Mouse (Mus musculus): ENCODE measurements around the gene Olfr457. TPM values are rescaled to one million over a fixed set of nuclear protein-coding genes. Genes with fewer than 3 reads are reported as not detected.
"Not testable (repeated sequence)": the region's sequence is repeated elsewhere in the genome, so short reads cannot be mapped to it uniquely, and the experiment has no call there.

The Olfr457 gene
- polyA plus RNA-seq (2015; fragmentation: Nextera tagmentation; extraction: Ambion mirVana) = not detected in 2 replicates

DNA sequence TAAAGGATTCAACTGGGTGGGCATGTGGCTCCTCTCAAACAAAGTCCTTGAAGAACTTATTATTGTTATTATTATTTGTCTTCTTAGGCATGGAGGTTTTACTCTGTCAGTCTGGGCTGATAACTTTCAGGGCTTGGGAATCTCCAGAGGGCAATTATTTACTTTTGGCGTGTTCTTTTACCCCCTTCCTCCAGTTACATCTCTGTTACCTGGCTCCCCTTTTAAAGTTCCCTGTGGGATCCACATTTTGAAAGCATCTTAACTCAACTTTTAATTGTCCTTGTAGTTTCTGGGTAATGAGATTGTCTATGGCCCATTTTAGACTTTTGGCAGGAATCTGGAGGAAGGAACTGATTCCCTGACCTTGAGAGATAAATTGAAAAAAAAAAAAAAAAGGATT is at the start of gene Olfr457:
TSS of gene Olfr457 (minus strand) at position 101 of the 400 bp plus-strand sequence.
- Histone ChIP-seq H3K36me3 (ENCODE audit: poor library complexity, severe bottlenecking) (no peaks in the 10 kb centered on the region), H3K9ac (no peak within 1 kb of the TSS), H3K4me1 (no peaks in the 10 kb centered on the region), H3K27me3 (no peaks in the 10 kb centered on the region), H3K27ac (no peak within 1 kb of the TSS), H3K4me3 (no peak within 1 kb of the TSS), H3K4me2 (no peak within 1 kb of the TSS), H3K9me3 (replicated peaks) (no peaks in the 10 kb centered on the region)
- no peak for ATAC-seq
- 96% methylated on average over 1 of the region's 1 CpGs for WGBS

GRCm38 (mm10) chr6:42513461-42513860 is 37.3 kb upstream of the Olfr457 start:
- Histone ChIP-seq H3K4me2 (no peak overlapping the region), H3K36me3 (ENCODE audit: poor library complexity, severe bottlenecking) (no peaks in the 10 kb centered on the region), H3K27me3 (no peaks in the 10 kb centered on the region), H3K9me3 (replicated peaks) (no peaks in the 10 kb centered on the region), H3K9ac (no peak overlapping the region), H3K4me1 (no peaks in the 10 kb centered on the region), H3K27ac (no peak overlapping the region), H3K4me3 (no peak overlapping the region)
- 87% methylated on average over 1 of the region's 1 CpGs for WGBS
- no peak for ATAC-seq

GRCm38 (mm10) chr6:42509311-42509710 is 33.2 kb upstream of the Olfr457 start:
- Histone ChIP-seq H3K4me3 (no peak overlapping the region), H3K4me1 (no peaks in the 10 kb centered on the region), H3K4me2 (no peak overlapping the region), H3K27me3 (no peaks in the 10 kb centered on the region), H3K36me3 (ENCODE audit: poor library complexity, severe bottlenecking) (no peaks in the 10 kb centered on the region), H3K9ac (no peak overlapping the region), H3K9me3 (replicated peaks) (no peaks in the 10 kb centered on the region), H3K27ac (no peak overlapping the region)
- ATAC-seq = no peak

DNA sequence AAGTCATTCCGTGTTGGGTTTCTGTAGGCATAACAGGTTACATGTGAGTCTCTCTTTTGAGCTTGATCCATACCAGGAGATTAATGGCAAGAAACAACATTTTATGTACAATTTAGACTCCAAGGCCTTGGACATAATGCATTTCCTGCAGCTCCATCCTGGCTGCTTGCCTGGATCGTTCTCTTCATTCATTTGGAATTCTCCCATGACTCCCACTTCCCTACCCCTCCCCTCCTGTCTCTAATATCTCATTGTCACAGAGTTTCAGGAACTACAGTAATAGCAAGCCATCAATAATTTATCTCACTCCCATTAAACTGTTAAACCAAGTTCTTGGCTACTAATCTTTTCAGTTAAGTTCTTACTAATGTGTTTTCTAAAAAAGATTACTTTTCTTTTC is 27.3 kb upstream of the Olfr457 start:
- Histone ChIP-seq H3K36me3 (ENCODE audit: poor library complexity, severe bottlenecking) (no peaks in the 10 kb centered on the region), H3K4me3 (no peak overlapping the region), H3K9me3 (replicated peaks) (no peaks in the 10 kb centered on the region), H3K9ac (no peak overlapping the region), H3K4me2 (no peak overlapping the region), H3K4me1 (no peaks in the 10 kb centered on the region), H3K27ac (no peak overlapping the region), H3K27me3 (no peaks in the 10 kb centered on the region)
- WGBS = 84% methylated on average over 2 of the region's 2 CpGs
- ATAC-seq = no peak

DNA sequence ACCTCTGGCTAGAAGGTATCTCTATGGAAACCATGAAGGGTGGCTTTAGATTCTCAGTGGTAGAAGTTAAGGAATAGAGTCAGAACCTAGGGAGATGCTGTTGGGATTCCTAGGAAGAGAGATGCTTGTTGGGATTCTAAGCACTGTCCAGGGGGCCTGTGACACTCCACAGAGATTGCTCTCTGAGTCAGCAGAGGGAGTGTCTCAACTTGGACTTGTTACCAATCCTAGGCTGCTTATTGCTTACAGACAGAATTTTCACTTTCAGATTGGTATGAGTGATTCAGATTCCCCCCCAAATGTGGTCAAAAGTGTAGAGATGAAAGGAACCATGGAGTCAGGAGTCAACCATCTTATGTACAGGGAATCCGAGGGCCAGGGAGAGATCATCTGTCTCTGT is 13.6 kb upstream of the Olfr457 start:
- no peaks in the 10 kb centered on the region for H3K36me3 ChIP-seq (ENCODE audit: poor library complexity, severe bottlenecking)
- H3K9ac ChIP-seq = no peak overlapping the region
- WGBS = 82% methylated on average over 1 of the region's 1 CpGs
- H3K4me1 ChIP-seq = no peaks in the 10 kb centered on the region
- H3K4me3 ChIP-seq = no peak overlapping the region
- no peaks in the 10 kb centered on the region for H3K27me3 ChIP-seq
- no peak overlapping the region for H3K27ac ChIP-seq
- no peak for ATAC-seq
- H3K4me2 ChIP-seq = no peak overlapping the region
- no peaks in the 10 kb centered on the region for H3K9me3 ChIP-seq (replicated peaks)

DNA sequence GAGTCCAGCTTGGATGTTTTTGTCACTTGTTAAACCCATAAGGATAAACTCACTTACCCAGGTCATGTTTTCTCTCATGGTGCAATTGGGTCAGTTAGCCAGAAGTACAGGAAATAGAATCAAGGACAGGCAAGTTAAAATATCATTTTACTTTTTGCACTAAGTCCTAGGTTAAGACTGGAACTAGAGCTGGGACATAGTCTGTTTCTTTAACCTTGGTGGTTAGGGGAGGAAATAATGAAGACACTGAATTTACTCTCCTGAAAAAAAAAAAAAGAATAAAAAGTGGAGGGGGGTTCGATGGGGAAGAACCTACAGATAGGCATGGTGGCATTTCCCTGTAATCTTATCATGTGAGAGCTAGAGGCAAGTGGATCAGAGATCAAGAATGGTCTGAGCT is 11.0 kb upstream of the Olfr457 start, which contains the start of gene Olfr456:
TSS of gene Olfr456 (minus strand) at position 101 of the 400 bp plus-strand sequence.
- Histone ChIP-seq H3K9me3 (replicated peaks) (no peaks in the 10 kb centered on the region), H3K4me1 (no peaks in the 10 kb centered on the region), H3K27me3 (no peaks in the 10 kb centered on the region), H3K9ac (no peak within 1 kb of the TSS), H3K4me2 (no peak within 1 kb of the TSS), H3K4me3 (no peak within 1 kb of the TSS), H3K27ac (no peak within 1 kb of the TSS), H3K36me3 (ENCODE audit: poor library complexity, severe bottlenecking) (no peaks in the 10 kb centered on the region)
- WGBS = 81% methylated on average over 1 of the region's 1 CpGs
- no peak for ATAC-seq

DNA sequence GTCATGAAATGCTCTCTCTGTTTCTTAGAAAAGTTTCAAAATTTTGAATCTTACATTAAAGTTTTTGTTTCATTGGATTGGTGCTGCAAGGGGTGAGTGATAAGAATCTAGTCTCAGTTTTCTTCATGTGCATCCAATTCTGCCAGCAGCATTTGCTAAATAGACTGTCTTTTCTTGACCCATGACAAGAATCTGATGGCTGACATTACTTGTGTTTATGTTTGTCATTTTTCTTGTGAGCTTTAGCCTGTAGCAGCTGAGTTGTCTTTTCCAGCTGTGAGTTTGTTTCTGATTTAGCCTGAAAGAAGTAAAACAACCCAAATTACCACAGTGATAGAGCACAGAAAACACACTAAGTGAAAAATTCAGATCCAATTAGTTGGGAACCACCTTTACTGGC is 8.5 kb upstream of the Olfr457 start:
- no peaks in the 10 kb centered on the region for H3K9me3 ChIP-seq (replicated peaks)
- no peak overlapping the region for H3K27ac ChIP-seq
- no peaks in the 10 kb centered on the region for H3K4me1 ChIP-seq
- H3K36me3 ChIP-seq (ENCODE audit: poor library complexity, severe bottlenecking) = no peaks in the 10 kb centered on the region
- H3K9ac ChIP-seq = no peak overlapping the region
- no peak for ATAC-seq
- H3K4me2 ChIP-seq = no peak overlapping the region
- H3K27me3 ChIP-seq = no peaks in the 10 kb centered on the region
- no peak overlapping the region for H3K4me3 ChIP-seq

- not testable (repeated sequence) for H3K4me2 ChIP-seq; H3K9ac ChIP-seq; H3K4me1 ChIP-seq; H3K27ac ChIP-seq; ATAC-seq; H3K4me3 ChIP-seq; H3K9me3 ChIP-seq (replicated peaks); H3K27me3 ChIP-seq; H3K36me3 ChIP-seq (ENCODE audit: poor library complexity, severe bottlenecking)
- WGBS = 95% methylated on average over 4 of the region's 4 CpGs
These were observed 4.8 kb downstream of the Olfr457 start for GRCm38 (mm10) chr6:42471298-42471697.

GRCm38 (mm10) chr6:42470542-42470941 is 5.6 kb downstream of the Olfr457 start:
- no peak overlapping the region for H3K4me2 ChIP-seq
- H3K4me1 ChIP-seq = no peaks in the 10 kb centered on the region
- no peak overlapping the region for H3K4me3 ChIP-seq
- no peak overlapping the region for H3K27ac ChIP-seq
- ATAC-seq = no peak
- no peaks in the 10 kb centered on the region for H3K36me3 ChIP-seq (ENCODE audit: poor library complexity, severe bottlenecking)
- no peaks in the 10 kb centered on the region for H3K27me3 ChIP-seq
- H3K9ac ChIP-seq = no peak overlapping the region
- WGBS = 87% methylated on average over 4 of the region's 4 CpGs
- H3K9me3 ChIP-seq (replicated peaks) = no peaks in the 10 kb centered on the region

DNA sequence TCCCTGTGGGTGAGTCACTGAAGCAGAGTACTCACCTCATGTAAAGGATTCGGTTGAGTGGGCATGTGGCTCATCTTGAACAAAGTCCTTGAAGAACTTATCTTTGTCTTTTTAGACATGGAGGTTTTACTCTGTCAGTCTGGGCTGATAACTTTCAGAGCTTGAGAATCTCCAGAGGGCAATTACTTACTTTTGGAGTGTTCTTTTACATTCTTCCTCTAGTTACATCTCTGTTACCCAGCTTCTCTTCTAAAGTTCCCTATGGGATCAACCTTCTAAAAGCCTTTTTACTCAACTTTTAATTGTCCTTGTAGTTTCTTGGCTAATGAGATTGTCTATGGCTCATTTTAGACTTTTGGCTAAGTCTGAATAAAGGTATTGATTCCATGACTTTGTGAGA is 11.0 kb downstream of the Olfr457 start, which contains the start of gene Olfr458:
TSS of gene Olfr458 (minus strand) at position 101 of the 400 bp plus-strand sequence.
- no peaks in the 10 kb centered on the region for H3K36me3 ChIP-seq (ENCODE audit: poor library complexity, severe bottlenecking)
- 91% methylated on average over 1 of the region's 1 CpGs for WGBS
- H3K9ac ChIP-seq = no peak within 1 kb of the TSS
- H3K4me3 ChIP-seq = no peak within 1 kb of the TSS
- no peaks in the 10 kb centered on the region for H3K9me3 ChIP-seq (replicated peaks)
- no peaks in the 10 kb centered on the region for H3K4me1 ChIP-seq
- H3K4me2 ChIP-seq = no peak within 1 kb of the TSS
- no peak within 1 kb of the TSS for H3K27ac ChIP-seq
- ATAC-seq = no peak
- H3K27me3 ChIP-seq = no peaks in the 10 kb centered on the region

GRCm38 (mm10) chr6:42447381-42447780 is 28.8 kb downstream of the Olfr457 start:
- H3K36me3 ChIP-seq (ENCODE audit: poor library complexity, severe bottlenecking) = no peaks in the 10 kb centered on the region
- no peaks in the 10 kb centered on the region for H3K9me3 ChIP-seq (replicated peaks)
- no peak overlapping the region for H3K27ac ChIP-seq
- H3K4me1 ChIP-seq = no peaks in the 10 kb centered on the region
- no peak overlapping the region for H3K4me3 ChIP-seq
- no peaks in the 10 kb centered on the region for H3K27me3 ChIP-seq
- no peak overlapping the region for H3K9ac ChIP-seq
- WGBS = 83% methylated on average over 2 of the region's 2 CpGs
- ATAC-seq = no peak
- H3K4me2 ChIP-seq = no peak overlapping the region

DNA sequence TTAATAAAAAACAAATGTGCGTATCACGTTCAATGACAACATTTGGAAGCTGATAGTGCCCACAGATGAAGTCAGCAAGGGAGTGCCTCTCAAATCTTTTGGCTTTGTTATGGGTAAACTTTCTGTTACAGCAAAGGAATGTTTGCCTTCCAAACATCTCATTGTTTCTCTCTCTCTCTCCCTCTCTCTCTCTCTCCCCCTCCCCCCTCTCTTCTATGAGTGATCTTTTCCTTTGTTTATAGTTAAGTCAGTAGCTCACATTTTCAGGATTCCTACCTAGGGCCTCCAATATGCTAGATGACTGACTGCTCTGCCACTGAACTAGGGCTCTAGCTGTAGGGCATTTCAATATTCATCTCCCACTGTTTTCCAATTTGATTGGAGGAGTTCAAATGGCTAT is 31.6 kb downstream of the Olfr457 start:
- Histone ChIP-seq H3K27ac (no peak overlapping the region), H3K4me1 (no peaks in the 10 kb centered on the region), H3K9ac (no peak overlapping the region), H3K4me3 (no peak overlapping the region), H3K27me3 (no peaks in the 10 kb centered on the region), H3K4me2 (no peak overlapping the region), H3K36me3 (ENCODE audit: poor library complexity, severe bottlenecking) (no peaks in the 10 kb centered on the region), H3K9me3 (replicated peaks) (no peaks in the 10 kb centered on the region)
- WGBS = 91% methylated on average over 2 of the region's 2 CpGs
- ATAC-seq = no peak

DNA sequence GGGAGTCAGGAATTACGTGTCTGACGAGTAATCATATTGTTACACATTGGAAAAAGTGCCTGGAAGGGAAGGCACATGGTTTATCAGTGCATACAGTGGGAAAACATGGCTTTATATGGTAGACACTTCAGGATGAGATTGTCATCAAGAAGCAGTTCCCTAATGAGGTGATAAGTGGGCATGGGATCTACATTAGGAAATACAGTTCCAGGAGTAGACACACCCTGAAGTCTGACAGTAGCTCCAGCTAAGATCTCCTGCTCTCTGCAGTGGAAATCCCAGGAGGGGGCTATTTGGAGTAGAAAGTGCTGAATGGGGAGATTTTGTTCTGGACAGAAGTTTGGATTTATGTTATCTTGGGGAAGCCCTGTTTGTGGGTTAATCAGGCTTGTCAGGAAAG is 34.7 kb downstream of the Olfr457 start:
- Histone ChIP-seq H3K36me3 (ENCODE audit: poor library complexity, severe bottlenecking) (no peaks in the 10 kb centered on the region), H3K9ac (no peak overlapping the region), H3K4me1 (no peaks in the 10 kb centered on the region), H3K9me3 (replicated peaks) (no peaks in the 10 kb centered on the region), H3K4me3 (no peak overlapping the region), H3K27me3 (no peaks in the 10 kb centered on the region), H3K4me2 (no peak overlapping the region), H3K27ac (no peak overlapping the region)
- no peak for ATAC-seq
- 86% methylated on average over 2 of the region's 2 CpGs for WGBS

Measured in forebrain, embryonic 13.5 days (tissue).